Mouse (Mus musculus): ENCODE measurements at regions not wholly inside any gene's neighbourhood (a gene's known extent, or its start where the extent isn't known, plus 50 kb on each side); places are given as distances from the start of the nearest gene placed in this dataset.

DNA sequence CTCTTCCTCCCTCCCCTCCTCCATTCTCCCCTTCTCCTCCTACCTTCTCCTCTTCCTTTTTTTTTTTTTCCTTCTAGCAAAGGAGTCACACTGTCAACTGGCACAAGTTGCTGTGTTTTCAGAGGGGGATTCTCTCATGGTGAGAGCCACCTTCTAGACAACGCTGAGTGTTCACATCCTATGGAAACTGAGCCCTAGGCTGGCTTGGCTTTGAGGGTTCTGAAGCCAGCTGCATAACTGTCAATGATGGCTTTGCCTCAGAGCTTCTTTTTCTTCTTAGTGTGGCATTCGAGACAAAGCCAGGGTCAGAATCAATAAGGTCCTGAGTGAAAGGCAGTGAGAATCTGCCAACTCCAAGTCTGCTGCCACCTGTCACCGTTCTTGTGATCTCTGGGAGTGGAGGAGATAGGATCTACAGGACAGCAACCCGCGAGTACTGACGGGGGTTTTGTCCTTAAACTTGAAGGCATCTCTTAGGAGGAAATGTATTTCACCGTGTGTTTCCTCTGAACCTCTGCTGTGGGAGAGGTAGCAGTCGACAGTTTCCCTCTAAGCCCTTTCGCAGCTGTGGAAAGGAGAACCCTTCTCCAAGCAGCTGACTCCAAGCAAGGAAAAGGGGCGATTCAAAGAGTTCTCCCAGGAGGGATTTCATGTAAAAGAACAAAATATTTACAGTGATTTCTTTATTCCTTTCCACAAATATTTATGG is 269.2 kb downstream of the Hivep2 start:
- Histone ChIP-seq H3K36me3 (replicated peaks) (no peaks in the 10 kb centered on the region), H3K4me1 (ENCODE audit: insufficient read depth, low read depth, low read length) (no peaks in the 10 kb centered on the region), H3K27me3 (ENCODE audit: insufficient read depth, low read length) (no peaks in the 10 kb centered on the region), H3K9me3 (replicated peaks) (no peaks in the 10 kb centered on the region), H3K4me3 (ENCODE audit: low read depth, low read length) (no peak overlapping the region)
- DNase-seq (ENCODE audit: low spot score) (no peak), ATAC-seq (ENCODE audit: extremely low read depth, insufficient number of reproducible peaks, low FRiP score, poor library complexity, severe bottlenecking) (no peak)
- TF ChIP-seq TAL1 (conservative IDR thresholded peaks at IDR 0.05; ENCODE audit: low read depth, low read length) (no peak), CTCF (IDR thresholded peaks at IDR 0.05; ENCODE audit: low read depth, low read length) (no peak), GATA1 (IDR thresholded peaks at IDR 0.05; ENCODE audit: borderline replicate concordance, low read length) (no peak), POLR2AphosphoS5 (IDR thresholded peaks at IDR 0.05; ENCODE audit: insufficient replicate concordance, low read depth, low read length) (no peak), GATA2 (IDR thresholded peaks at IDR 0.05; ENCODE audit: borderline replicate concordance, low read depth, low read length) (no peak)

- Histone ChIP-seq H3K36me3 (replicated peaks) (no peaks in the 10 kb centered on the region), H3K4me3 (ENCODE audit: low read depth, low read length) (no peak overlapping the region), H3K9me3 (replicated peaks) (no peaks in the 10 kb centered on the region), H3K27me3 (ENCODE audit: insufficient read depth, low read length) (no peaks in the 10 kb centered on the region), H3K4me1 (ENCODE audit: insufficient read depth, low read depth, low read length) (no peaks in the 10 kb centered on the region)
- ATAC-seq (ENCODE audit: extremely low read depth, insufficient number of reproducible peaks, low FRiP score, poor library complexity, severe bottlenecking), result no peak
- DNase-seq (ENCODE audit: low spot score), result no peak
- TF ChIP-seq GATA2 (IDR thresholded peaks at IDR 0.05; ENCODE audit: borderline replicate concordance, low read depth, low read length) (no peak), TAL1 (conservative IDR thresholded peaks at IDR 0.05; ENCODE audit: low read depth, low read length) (no peak), CTCF (IDR thresholded peaks at IDR 0.05; ENCODE audit: low read depth, low read length) (no peak), POLR2AphosphoS5 (IDR thresholded peaks at IDR 0.05; ENCODE audit: insufficient replicate concordance, low read depth, low read length) (no peak), GATA1 (IDR thresholded peaks at IDR 0.05; ENCODE audit: borderline replicate concordance, low read length) (no peak)
Measured at GRCm38 (mm10) chr10:14234005-14234602, 268.2 kb downstream of the Hivep2 start.

DNA sequence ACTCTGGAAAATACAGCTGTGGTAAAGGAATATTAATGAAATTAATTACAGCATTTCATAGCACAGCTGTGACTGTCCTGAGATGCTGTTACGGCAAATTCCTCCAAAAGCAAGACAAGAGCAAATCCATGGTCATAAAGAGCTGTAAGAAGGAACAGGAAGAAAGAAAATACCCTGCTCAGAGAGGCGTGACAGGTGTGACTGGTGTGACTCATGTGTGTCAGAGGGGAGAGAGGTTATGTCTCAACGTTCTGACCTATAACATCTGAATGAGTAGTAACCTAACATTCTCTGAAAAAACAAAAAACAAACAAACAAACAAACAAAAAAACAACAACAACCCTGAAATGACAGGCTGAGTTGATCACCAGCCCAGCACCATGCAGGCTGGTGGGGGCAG is 267.5 kb downstream of the Hivep2 start:
- no peak for DNase-seq (ENCODE audit: low spot score)

GRCm38 (mm10) chr10:14231464-14231863 is 265.6 kb downstream of the Hivep2 start:
- no peaks in the 10 kb centered on the region for H3K27me3 ChIP-seq (ENCODE audit: insufficient read depth, low read length)
- TF ChIP-seq GATA1 (IDR thresholded peaks at IDR 0.05; ENCODE audit: borderline replicate concordance, low read length), result no peak
- no peak for TF ChIP-seq TAL1 (conservative IDR thresholded peaks at IDR 0.05; ENCODE audit: low read depth, low read length)
- TF ChIP-seq CTCF (IDR thresholded peaks at IDR 0.05; ENCODE audit: low read depth, low read length), result no peak
- no peak for TF ChIP-seq GATA2 (IDR thresholded peaks at IDR 0.05; ENCODE audit: borderline replicate concordance, low read depth, low read length)
- no peak for TF ChIP-seq POLR2AphosphoS5 (IDR thresholded peaks at IDR 0.05; ENCODE audit: insufficient replicate concordance, low read depth, low read length)
- H3K4me3 ChIP-seq (ENCODE audit: low read depth, low read length), result no peak overlapping the region
- DNase-seq (ENCODE audit: low spot score) (no peak), ATAC-seq (ENCODE audit: extremely low read depth, insufficient number of reproducible peaks, low FRiP score, poor library complexity, severe bottlenecking) (no peak)
- H3K9me3 ChIP-seq (replicated peaks), result no peaks in the 10 kb centered on the region
- no peaks in the 10 kb centered on the region for H3K36me3 ChIP-seq (replicated peaks)
- H3K4me1 ChIP-seq (ENCODE audit: insufficient read depth, low read depth, low read length), result no peaks in the 10 kb centered on the region

More for the DNA sequence above, 267.5 kb downstream of the Hivep2 start:
- Histone ChIP-seq H3K4me1 (ENCODE audit: insufficient read depth, low read depth, low read length) (no peaks in the 10 kb centered on the region), H3K36me3 (replicated peaks) (no peaks in the 10 kb centered on the region), H3K4me3 (ENCODE audit: low read depth, low read length) (no peak overlapping the region), H3K27me3 (ENCODE audit: insufficient read depth, low read length) (no peaks in the 10 kb centered on the region), H3K9me3 (replicated peaks) (no peaks in the 10 kb centered on the region)
- ATAC-seq (ENCODE audit: extremely low read depth, insufficient number of reproducible peaks, low FRiP score, poor library complexity, severe bottlenecking), result no peak
- TF ChIP-seq GATA2 (IDR thresholded peaks at IDR 0.05; ENCODE audit: borderline replicate concordance, low read depth, low read length), result no peak
- no peak for TF ChIP-seq GATA1 (IDR thresholded peaks at IDR 0.05; ENCODE audit: borderline replicate concordance, low read length)
- TF ChIP-seq TAL1 (conservative IDR thresholded peaks at IDR 0.05; ENCODE audit: low read depth, low read length), result no peak
- TF ChIP-seq POLR2AphosphoS5 (IDR thresholded peaks at IDR 0.05; ENCODE audit: insufficient replicate concordance, low read depth, low read length), result no peak
- TF ChIP-seq CTCF (IDR thresholded peaks at IDR 0.05; ENCODE audit: low read depth, low read length), result no peak

DNA sequence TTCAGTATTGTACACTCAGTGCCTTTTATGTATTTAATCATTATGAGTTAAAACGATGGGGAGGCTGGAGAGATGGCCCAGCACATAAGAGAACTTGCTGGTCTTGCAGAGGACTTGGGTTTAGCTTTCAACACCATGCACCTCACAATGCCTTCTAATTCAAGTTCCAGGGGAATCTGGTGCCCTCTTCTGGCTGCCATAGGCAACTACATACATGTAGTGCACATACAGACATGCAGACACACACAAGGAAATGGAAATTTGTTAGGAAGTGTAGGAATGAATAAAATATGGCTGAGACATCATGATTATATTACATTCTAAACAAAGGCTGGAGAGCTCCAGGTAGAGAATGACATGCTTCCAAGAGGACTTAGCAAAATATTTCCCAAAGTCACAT is 251.4 kb downstream of the Hivep2 start:
- TF ChIP-seq POLR2AphosphoS5 (IDR thresholded peaks at IDR 0.05; ENCODE audit: insufficient replicate concordance, low read depth, low read length), result no peak
- TF ChIP-seq GATA1 (IDR thresholded peaks at IDR 0.05; ENCODE audit: borderline replicate concordance, low read length), result no peak
- TF ChIP-seq GATA2 (IDR thresholded peaks at IDR 0.05; ENCODE audit: borderline replicate concordance, low read depth, low read length), result no peak
- no peak for TF ChIP-seq CTCF (IDR thresholded peaks at IDR 0.05; ENCODE audit: low read depth, low read length)
- no peak for TF ChIP-seq TAL1 (conservative IDR thresholded peaks at IDR 0.05; ENCODE audit: low read depth, low read length)
- no peak for DNase-seq (ENCODE audit: low spot score)

GRCm38 (mm10) chr10:14216191-14216992 is 250.5 kb downstream of the Hivep2 start:
- no peak for TF ChIP-seq POLR2AphosphoS5 (IDR thresholded peaks at IDR 0.05; ENCODE audit: insufficient replicate concordance, low read depth, low read length)
- no peak for TF ChIP-seq CTCF (IDR thresholded peaks at IDR 0.05; ENCODE audit: low read depth, low read length)
- no peak for ATAC-seq (ENCODE audit: extremely low read depth, insufficient number of reproducible peaks, low FRiP score, poor library complexity, severe bottlenecking)
- no peak overlapping the region for H3K4me3 ChIP-seq (ENCODE audit: low read depth, low read length)

More for the DNA sequence above, 251.4 kb downstream of the Hivep2 start:
- Histone ChIP-seq H3K9me3 (replicated peaks) (no peaks in the 10 kb centered on the region; the same call in 1 of the 2 replicates), H3K36me3 (replicated peaks) (no peaks in the 10 kb centered on the region), H3K4me1 (ENCODE audit: insufficient read depth, low read depth, low read length) (no peaks in the 10 kb centered on the region), H3K27me3 (ENCODE audit: insufficient read depth, low read length) (no peaks in the 10 kb centered on the region), H3K4me3 (ENCODE audit: low read depth, low read length) (no peak overlapping the region)
- ATAC-seq (ENCODE audit: extremely low read depth, insufficient number of reproducible peaks, low FRiP score, poor library complexity, severe bottlenecking), result no peak

More at GRCm38 (mm10) chr10:14216191-14216992, 250.5 kb downstream of the Hivep2 start:
- Histone ChIP-seq H3K36me3 (replicated peaks) (no peaks in the 10 kb centered on the region), H3K27me3 (ENCODE audit: insufficient read depth, low read length) (no peaks in the 10 kb centered on the region), H3K9me3 (replicated peaks) (no peaks in the 10 kb centered on the region; the same call in 1 of the 2 replicates), H3K4me1 (ENCODE audit: insufficient read depth, low read depth, low read length) (no peaks in the 10 kb centered on the region)
- DNase-seq (ENCODE audit: low spot score), result no peak
